Mouse (Mus musculus) MEL-GATA-1-ER (cell line): ENCODE data around the gene Ces2b.
A peak's percentile ranks its signal among the peaks of the same experiment; 100 is the strongest.
"Not testable (repeated sequence)": the region's sequence is repeated elsewhere in the genome, so short reads cannot be mapped to it uniquely, and the experiment has no call there.

ENCODE experiments used
- DNase-seq: peaks from one replicate; pipeline ENCODE4 v3.0.0-alpha.2; 2012; ENCODE audit warnings: low read depth; ENCODE audit errors: extremely low read depth

Ces2b gene

GRCm38 (mm10) chr8:104831440-104831839, at the start of gene Ces2b:
TSS of gene Ces2b (plus strand) at chr8:104831572.
- no peak for DNase-seq

GRCm38 (mm10) chr8:104787049-104787448, 44.3 kb upstream of the Ces2b start:
- peak; percentile 25 for DNase-seq

- no peak for DNase-seq
Measured at GRCm38 (mm10) chr8:104788929-104789328, 42.4 kb upstream of the Ces2b start.

GRCm38 (mm10) chr8:104789886-104790680, 41.3 kb upstream of the Ces2b start:
- peak; percentile 73 for DNase-seq

GRCm38 (mm10) chr8:104799385-104799784, 32.0 kb upstream of the Ces2b start:
- DNase-seq: no peak

- no peak for DNase-seq
Measured at GRCm38 (mm10) chr8:104806127-104806526, 25.2 kb upstream of the Ces2b start.

GRCm38 (mm10) chr8:104808542-104809413, 22.6 kb upstream of the Ces2b start:
- DNase-seq: no peak

- DNase-seq: no peak
Measured at GRCm38 (mm10) chr8:104809436-104809835, 21.9 kb upstream of the Ces2b start.

- DNase-seq: no peak
Measured at GRCm38 (mm10) chr8:104826912-104827311, 4.5 kb upstream of the Ces2b start.

- no peak for DNase-seq
Measured at GRCm38 (mm10) chr8:104828221-104828620, 3.2 kb upstream of the Ces2b start.

GRCm38 (mm10) chr8:104841360-104842078, 10.1 kb downstream of the Ces2b start:
- no peak for DNase-seq

GRCm38 (mm10) chr8:104846831-104847230, 15.5 kb downstream of the Ces2b start, which contains the start of gene Ces2c:
TSS of gene Ces2c (plus strand) at chr8:104847068.
- DNase-seq: no peak

GRCm38 (mm10) chr8:104847741-104848462, 16.5 kb downstream of the Ces2b start:
- no peak for DNase-seq

- not testable (repeated sequence) for DNase-seq
Measured at GRCm38 (mm10) chr8:104866844-104867531, 35.6 kb downstream of the Ces2b start.

- DNase-seq: not testable (repeated sequence)
Measured at GRCm38 (mm10) chr8:104868876-104869275, 37.5 kb downstream of the Ces2b start.

- DNase-seq: not testable (repeated sequence)
Measured at GRCm38 (mm10) chr8:104886223-104886926, 55.0 kb downstream of the Ces2b start.
